Mouse (Mus musculus): ENCODE data around the gene Zfp46. TPM values are rescaled to one million over a fixed set of nuclear protein-coding genes. Genes with fewer than 3 reads are reported as not detected.

Zfp46 gene
- polyA plus RNA-seq, 1 experiment from 2014 or later, result 23.9 TPM

- Histone ChIP-seq H3K36me3 (no peaks in the 10 kb centered on the region), H3K4me2 (peak within 1 kb of the TSS; percentile 92), H3K27me3 (peaks cover 63% of the 10 kb centered on the region), H3K4me3 (peak within 1 kb of the TSS; percentile 49), H3K9me3 (no peaks in the 10 kb centered on the region), H3K9ac (peak within 1 kb of the TSS; percentile 34), H3K27ac (peak within 1 kb of the TSS; percentile 37), H3K4me1 (peaks cover 42% of the 10 kb centered on the region)
- ATAC-seq (ENCODE audit: borderline replicate concordance, extremely low read depth, low FRiP score, low TSS enrichment), result peak; percentile 43
- under 1% methylated on average over 46 of the region's 46 CpGs for WGBS
These were observed 36.6 kb upstream of the Zfp46 start, which contains the start of gene Tcea3 for GRCm38 (mm10) chr4:136247729-136248463. Gene Tcea3, plus strand, starts transcription at chr4:136247729.

GRCm38 (mm10) chr4:136248464-136249331 is 35.8 kb upstream of the Zfp46 start:
- Histone ChIP-seq H3K9me3 (no peaks in the 10 kb centered on the region), H3K27me3 (peaks cover 63% of the 10 kb centered on the region), H3K9ac (peak overlapping the region; percentile 34), H3K4me3 (peak overlapping the region; percentile 49), H3K36me3 (no peaks in the 10 kb centered on the region), H3K4me2 (peak overlapping the region; percentile 92), H3K4me1 (peaks cover 42% of the 10 kb centered on the region), H3K27ac (peak overlapping the region; percentile 37)
- 2% methylated on average over 37 of the region's 37 CpGs for WGBS
- ATAC-seq (ENCODE audit: borderline replicate concordance, extremely low read depth, low FRiP score, low TSS enrichment), result no peak

GRCm38 (mm10) chr4:136249332-136249647 is 35.2 kb upstream of the Zfp46 start:
- Histone ChIP-seq H3K4me1 (peaks cover 42% of the 10 kb centered on the region), H3K9ac (no peak overlapping the region), H3K36me3 (no peaks in the 10 kb centered on the region), H3K9me3 (no peaks in the 10 kb centered on the region), H3K4me3 (peak overlapping the region; percentile 49), H3K27ac (peak overlapping the region; percentile 12; the same call in 1 of the 2 replicates), H3K4me2 (peak overlapping the region; percentile 92), H3K27me3 (peaks cover 63% of the 10 kb centered on the region)
- ATAC-seq (ENCODE audit: borderline replicate concordance, extremely low read depth, low FRiP score, low TSS enrichment), result no peak
- WGBS, result 9% methylated on average over 11 of the region's 11 CpGs

GRCm38 (mm10) chr4:136249780-136250179 is 34.7 kb upstream of the Zfp46 start:
- 19% methylated on average over 9 of the region's 9 CpGs for WGBS
- peaks cover 42% of the 10 kb centered on the region for H3K4me1 ChIP-seq
- peaks cover 63% of the 10 kb centered on the region for H3K27me3 ChIP-seq

GRCm38 (mm10) chr4:136255919-136256318 is 28.6 kb upstream of the Zfp46 start:
- ATAC-seq (ENCODE audit: borderline replicate concordance, extremely low read depth, low FRiP score, low TSS enrichment), result no peak
- peaks cover 10% of the 10 kb centered on the region; the same call in 1 of the 2 replicates for H3K27me3 ChIP-seq
- 13% methylated on average over 6 of the region's 6 CpGs for WGBS
- H3K9ac ChIP-seq, result no peak overlapping the region
- no peaks in the 10 kb centered on the region for H3K36me3 ChIP-seq
- H3K4me3 ChIP-seq, result no peak overlapping the region
- H3K27ac ChIP-seq, result no peak overlapping the region
- H3K4me2 ChIP-seq, result no peak overlapping the region
- H3K9me3 ChIP-seq, result no peaks in the 10 kb centered on the region
- peaks cover 10% of the 10 kb centered on the region for H3K4me1 ChIP-seq

More at GRCm38 (mm10) chr4:136249780-136250179, 34.7 kb upstream of the Zfp46 start:
- Histone ChIP-seq H3K4me3 (0 out of 2 replicates have a peak overlapping the region, but pooled peaks have one; percentile 49), H3K36me3 (no peaks in the 10 kb centered on the region), H3K9me3 (no peaks in the 10 kb centered on the region), H3K27ac (peak overlapping the region; percentile 12; the same call in 1 of the 2 replicates), H3K4me2 (peak overlapping the region; percentile 92), H3K9ac (no peak overlapping the region)
- ATAC-seq (ENCODE audit: borderline replicate concordance, extremely low read depth, low FRiP score, low TSS enrichment), result peak; percentile 30; the same call in 1 of the 2 replicates

- ATAC-seq (ENCODE audit: borderline replicate concordance, extremely low read depth, low FRiP score, low TSS enrichment), result no peak
- Histone ChIP-seq H3K9me3 (no peaks in the 10 kb centered on the region), H3K4me3 (no peak overlapping the region), H3K27ac (no peak overlapping the region), H3K9ac (no peak overlapping the region), H3K4me1 (peaks cover 17% of the 10 kb centered on the region), H3K36me3 (no peaks in the 10 kb centered on the region), H3K27me3 (peaks cover 7% of the 10 kb centered on the region; the same call in 1 of the 2 replicates), H3K4me2 (no peak overlapping the region)
- WGBS, result 61% methylated on average over 10 of the region's 10 CpGs
These were observed 27.8 kb upstream of the Zfp46 start for GRCm38 (mm10) chr4:136256696-136257095.

- H3K9ac ChIP-seq, result no peak overlapping the region
- H3K27ac ChIP-seq, result no peak overlapping the region
- 54% methylated on average over 3 of the region's 3 CpGs for whole genome bisulfite sequencing
These were observed 24.6 kb upstream of the Zfp46 start for GRCm38 (mm10) chr4:136259916-136260315.

GRCm38 (mm10) chr4:136260491-136261180 is 23.8 kb upstream of the Zfp46 start:
- H3K36me3 ChIP-seq, result no peaks in the 10 kb centered on the region
- peaks cover 24% of the 10 kb centered on the region for H3K4me1 ChIP-seq
- no peak overlapping the region for H3K4me3 ChIP-seq
- peak; percentile 86 for ATAC-seq (ENCODE audit: borderline replicate concordance, extremely low read depth, low FRiP score, low TSS enrichment)
- H3K9ac ChIP-seq, result no peak overlapping the region
- H3K27ac ChIP-seq, result peak overlapping the region; percentile 54
- H3K9me3 ChIP-seq, result no peaks in the 10 kb centered on the region
- H3K4me2 ChIP-seq, result no peak overlapping the region
- no peaks in the 10 kb centered on the region for H3K27me3 ChIP-seq
- WGBS, result 28% methylated on average over 10 of the region's 10 CpGs

More at GRCm38 (mm10) chr4:136259916-136260315, 24.6 kb upstream of the Zfp46 start:
- no peaks in the 10 kb centered on the region for H3K36me3 ChIP-seq
- H3K4me2 ChIP-seq, result no peak overlapping the region
- H3K27me3 ChIP-seq, result no peaks in the 10 kb centered on the region
- no peaks in the 10 kb centered on the region for H3K9me3 ChIP-seq
- no peak overlapping the region for H3K4me3 ChIP-seq
- H3K4me1 ChIP-seq, result peaks cover 24% of the 10 kb centered on the region
- no peak for ATAC-seq (ENCODE audit: borderline replicate concordance, extremely low read depth, low FRiP score, low TSS enrichment)

- H3K4me1 ChIP-seq, result peaks cover 24% of the 10 kb centered on the region
- WGBS, result 46% methylated on average over 10 of the region's 10 CpGs
- H3K27me3 ChIP-seq, result no peaks in the 10 kb centered on the region
- no peak overlapping the region; the same call in 1 of the 2 replicates for H3K27ac ChIP-seq
- no peak for ATAC-seq (ENCODE audit: borderline replicate concordance, extremely low read depth, low FRiP score, low TSS enrichment)
- H3K4me2 ChIP-seq, result no peak overlapping the region
- no peaks in the 10 kb centered on the region for H3K9me3 ChIP-seq
- no peak overlapping the region for H3K9ac ChIP-seq
- no peaks in the 10 kb centered on the region for H3K36me3 ChIP-seq
- no peak overlapping the region for H3K4me3 ChIP-seq
These were observed 22.6 kb upstream of the Zfp46 start for GRCm38 (mm10) chr4:136261912-136262311.

GRCm38 (mm10) chr4:136263555-136263954 is 20.9 kb upstream of the Zfp46 start:
- Histone ChIP-seq H3K27ac (no peak overlapping the region), H3K4me2 (no peak overlapping the region), H3K27me3 (no peaks in the 10 kb centered on the region), H3K9me3 (no peaks in the 10 kb centered on the region), H3K4me1 (peaks cover 24% of the 10 kb centered on the region), H3K36me3 (no peaks in the 10 kb centered on the region), H3K4me3 (no peak overlapping the region), H3K9ac (no peak overlapping the region)
- 93% methylated on average over 4 of the region's 4 CpGs for WGBS
- ATAC-seq (ENCODE audit: borderline replicate concordance, extremely low read depth, low FRiP score, low TSS enrichment), result no peak

- Histone ChIP-seq H3K9me3 (no peaks in the 10 kb centered on the region), H3K27ac (no peak overlapping the region)
- 74% methylated on average over 9 of the region's 9 CpGs for WGBS
These were observed 17.7 kb upstream of the Zfp46 start for GRCm38 (mm10) chr4:136266716-136267343.

More at GRCm38 (mm10) chr4:136266716-136267343, 17.7 kb upstream of the Zfp46 start:
- H3K9ac ChIP-seq, result no peak overlapping the region
- H3K36me3 ChIP-seq, result no peaks in the 10 kb centered on the region
- no peak overlapping the region for H3K4me2 ChIP-seq
- no peak for ATAC-seq (ENCODE audit: borderline replicate concordance, extremely low read depth, low FRiP score, low TSS enrichment)
- peaks cover 5% of the 10 kb centered on the region for H3K4me1 ChIP-seq
- H3K4me3 ChIP-seq, result no peak overlapping the region
- H3K27me3 ChIP-seq, result no peaks in the 10 kb centered on the region
